Mouse (Mus musculus): ENCODE results near the gene Use1.

DNA sequence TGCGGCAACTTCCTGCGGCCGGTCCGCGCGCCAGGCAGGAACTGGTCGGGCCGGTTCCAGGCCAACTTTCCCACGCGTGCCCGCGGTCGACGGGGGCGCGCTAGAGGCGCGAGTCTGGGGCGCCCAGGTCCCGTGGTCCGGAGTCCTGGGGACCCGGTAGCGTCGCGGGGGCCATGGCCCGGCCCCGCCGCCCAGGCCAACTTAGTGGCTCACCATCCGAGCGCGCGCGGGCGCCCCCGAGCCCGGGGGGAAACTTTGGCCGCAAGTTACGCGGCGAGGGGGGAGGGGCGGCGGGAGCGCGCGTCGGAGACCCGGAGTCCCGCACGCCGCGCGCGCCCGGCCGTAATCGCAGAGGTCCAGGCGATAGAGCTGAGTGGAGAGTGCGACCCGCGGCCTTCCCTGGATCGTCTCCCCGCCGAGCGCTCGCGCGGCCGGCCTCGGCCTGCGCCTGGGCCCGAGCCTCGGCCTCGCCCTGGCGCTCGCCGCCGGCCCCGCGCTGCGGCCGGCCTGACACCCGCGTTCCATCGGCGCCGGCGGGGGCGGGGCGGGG is 14.8 kb downstream of the Use1 start, which contains the start of gene Nr2f6:
- TF ChIP-seq TAL1 (IDR thresholded peaks at IDR 0.05; ENCODE audit: low read length) (no peak), POLR2AphosphoS5 (IDR thresholded peaks at IDR 0.05; ENCODE audit: borderline replicate concordance, low read depth, low read length) (no peak), POLR2A (IDR thresholded peaks at IDR 0.05; ENCODE audit: control insufficient read depth in 1 of 2, insufficient read depth in 1 of 2, low read depth in 1 of 2, low read length in 2 of 2, poor library complexity in 1 of 2) (peak in 1 of 2 experiments; percentile 25; a peak in 1 of 4 replicates), CTCF (IDR thresholded peaks at IDR 0.05 in 2 of 3, conservative IDR thresholded peaks at IDR 0.05 in 1 of 3; ENCODE audit: control insufficient read depth in 1 of 3, insufficient read depth in 1 of 3, low read depth in 2 of 3, low read length in 3 of 3, poor library complexity in 1 of 3, severe bottlenecking in 1 of 3) (no peak), MEF2A (IDR thresholded peaks at IDR 0.05; ENCODE audit: extremely low read depth, insufficient replicate concordance, low read depth, low read length, poor library complexity, severe bottlenecking) (no peak), GATA1 (IDR thresholded peaks at IDR 0.05; ENCODE audit: low read depth, low read length) (no peak), USF1 (IDR thresholded peaks at IDR 0.05; ENCODE audit: low read depth, low read length) (no peak)

Data from MEL (cell line).